Mouse (Mus musculus): Measurements from ENCODE around the gene Zfp689.
"Not testable (repeated sequence)": the region's sequence is repeated elsewhere in the genome, so short reads cannot be mapped to it uniquely, and the experiment has no call there.

The Zfp689 gene

DNA sequence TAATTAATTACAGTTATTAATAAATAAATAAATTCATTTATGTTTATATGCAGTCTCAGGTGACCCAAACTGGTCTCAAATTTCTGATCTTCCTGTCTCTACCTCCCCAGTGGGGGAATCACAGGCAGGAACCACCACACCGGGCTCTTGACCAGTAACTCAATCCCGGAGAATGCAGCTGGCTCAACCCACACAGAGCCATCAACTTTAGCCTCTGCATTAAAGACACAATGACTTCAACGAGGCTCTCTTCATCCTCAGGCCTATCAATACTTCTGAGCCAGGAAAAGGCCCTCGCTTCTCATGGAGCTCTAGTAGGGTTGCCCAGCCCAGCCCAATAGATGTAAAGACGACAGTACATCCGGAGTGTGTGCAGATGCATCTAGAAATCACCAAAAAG, 44.9 kb downstream of the Zfp689 start:
- DNase-seq (ENCODE audit: low spot score), result not testable (repeated sequence)

DNA sequence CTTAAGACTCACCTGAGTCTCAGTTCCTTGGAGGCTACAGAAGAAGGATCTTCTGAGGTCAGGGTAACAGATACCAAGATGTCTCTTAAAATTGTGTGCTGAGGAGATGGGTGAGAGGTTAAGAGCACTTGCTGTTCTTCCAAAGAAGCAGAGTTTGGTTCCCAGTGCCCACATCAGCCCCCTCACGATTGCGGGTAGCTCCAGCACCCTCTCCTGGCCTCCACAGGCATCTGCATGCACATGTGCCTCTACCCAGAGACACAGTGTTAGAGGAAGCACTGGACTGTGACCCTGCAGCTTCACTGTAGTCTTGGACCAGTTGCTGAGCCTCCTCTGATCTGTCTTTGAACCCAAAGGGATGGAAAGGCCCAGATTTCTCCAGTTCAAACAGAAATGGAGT, 46.0 kb downstream of the Zfp689 start:
- no peak for DNase-seq (ENCODE audit: low spot score)

DNA sequence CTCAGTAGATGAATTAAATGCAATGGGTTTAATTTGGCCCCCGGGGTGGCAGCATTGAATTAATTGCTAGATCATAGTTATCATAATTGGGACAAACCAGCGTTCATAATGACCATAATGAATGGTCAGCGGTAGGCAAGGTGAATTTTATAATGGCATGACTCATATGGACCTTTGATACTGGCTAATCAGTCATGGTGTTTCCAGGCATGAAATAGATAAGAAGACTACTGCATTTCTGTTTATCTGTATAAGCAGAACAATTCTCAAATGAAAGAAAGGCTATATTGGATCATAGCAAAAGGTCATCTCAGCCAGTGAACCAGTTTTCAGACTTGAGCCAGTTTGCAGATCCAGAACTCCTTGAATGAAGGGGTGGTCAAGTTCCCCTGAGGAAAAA, 48.6 kb downstream of the Zfp689 start:
- DNase-seq (ENCODE audit: low spot score), result no peak

DNA sequence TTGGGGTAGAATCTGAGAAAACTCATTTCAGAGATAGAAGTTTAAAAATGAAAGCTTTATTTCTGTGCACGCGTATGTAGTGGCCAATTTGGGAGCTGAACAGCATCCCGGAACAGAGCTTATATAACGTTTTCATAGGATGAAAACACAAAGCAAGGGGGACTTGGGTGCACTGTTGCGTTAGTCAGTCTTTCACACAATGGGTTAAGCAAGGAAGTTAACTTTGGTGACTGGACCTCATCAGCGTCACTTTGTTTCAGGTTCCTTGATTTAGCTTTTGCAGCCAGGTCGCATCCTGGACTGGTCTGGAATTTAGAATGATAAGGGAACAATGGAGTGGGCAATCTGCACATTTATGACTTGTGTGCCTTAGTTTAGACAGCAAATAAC, 55.0 kb downstream of the Zfp689 start:
- DNase-seq (ENCODE audit: low spot score), result no peak

DNA sequence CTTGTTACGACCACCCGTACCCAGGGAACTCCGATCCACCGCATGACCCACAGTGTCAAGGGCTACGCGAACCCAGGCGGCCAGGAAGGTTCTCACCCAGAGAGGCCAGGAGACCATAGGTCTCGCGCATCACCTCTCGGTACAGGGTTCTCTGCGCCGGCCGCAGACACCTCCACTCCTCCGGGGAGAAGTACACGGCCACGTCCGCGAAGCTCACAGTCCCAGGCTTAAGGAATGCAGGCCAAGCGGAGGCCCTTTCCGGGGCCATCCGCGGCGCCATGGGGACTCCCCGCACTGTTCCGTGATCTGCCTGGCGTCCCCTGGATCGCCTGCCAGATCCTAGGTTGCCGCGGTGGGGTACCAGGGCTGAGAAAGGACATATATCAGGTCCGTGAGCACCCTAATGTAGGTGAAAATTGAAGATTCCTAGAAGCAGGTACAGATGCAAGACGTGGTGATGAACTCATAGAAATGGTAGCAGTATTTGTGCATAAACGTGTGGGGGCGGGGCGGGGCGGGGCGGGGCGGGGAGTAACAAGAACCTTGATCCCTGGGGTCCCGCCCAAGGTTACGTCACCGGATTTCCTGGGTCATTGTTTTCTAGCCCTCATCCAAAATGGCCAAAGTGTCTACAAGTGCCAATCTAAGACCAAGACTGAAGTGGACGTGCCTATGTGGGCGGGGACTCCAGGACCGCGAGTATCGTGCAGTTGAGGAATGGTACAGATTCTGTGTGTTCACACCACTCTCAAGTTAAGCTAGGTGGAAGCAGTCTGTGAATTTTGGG, 55.6 kb downstream of the Zfp689 start, which contains the start of gene E430018J23Rik:
TSS of gene E430018J23Rik (minus strand) at position 473 of the 787 bp plus-strand sequence.
- peak; percentile 100 for DNase-seq (ENCODE audit: low spot score)

DNA sequence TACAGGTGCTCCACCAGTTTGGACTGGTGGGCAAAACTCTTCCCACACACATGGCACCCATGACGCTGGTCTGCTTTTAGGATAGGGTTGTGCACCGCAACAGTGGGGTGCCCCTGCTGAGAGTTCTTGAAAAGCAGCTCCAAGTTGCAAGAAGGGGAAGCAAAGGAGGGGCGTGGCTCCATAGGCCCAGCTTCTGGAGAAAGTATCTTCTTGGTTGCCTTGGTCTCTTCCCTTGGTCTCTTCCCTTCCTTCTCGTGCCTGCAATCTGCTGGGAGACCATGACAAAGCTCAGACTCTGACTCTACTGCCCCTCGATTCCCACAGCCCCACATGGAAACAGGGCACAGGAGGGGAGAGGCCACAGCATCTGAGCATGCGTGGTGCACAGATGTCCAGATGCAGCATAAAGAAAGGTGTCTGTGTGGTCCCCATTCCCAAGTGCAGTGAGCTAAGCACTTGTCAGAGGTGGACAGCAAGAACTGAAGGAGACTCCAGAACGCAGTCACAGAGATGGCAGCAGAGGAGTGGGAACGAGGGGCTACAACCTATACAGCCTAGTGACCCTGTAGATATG, 56.6 kb downstream of the Zfp689 start:
- no peak for DNase-seq (ENCODE audit: low spot score)
